Mouse (Mus musculus) frontal cortex, adult 2 months (tissue): ENCODE results near the gene Zfp385c. TPM values are rescaled to one million over a fixed set of nuclear protein-coding genes. Genes with fewer than 3 reads are reported as not detected.

ENCODE experiments used
- DNase-seq, 2 experiments: peaks; one replicate each; pipeline ENCODE4 v3.0.0; 2022; ENCODE audit warnings: low spot score in 1 of 2; ENCODE audit errors: extremely low spot score in 1 of 2
- polyA plus RNA-seq: library from polyadenylated mRNA; depleted of rRNA; stranded (reverse); fragments of >200 nt; gene quantifications from 2 replicates; pipeline ENCODE4 v1.2.3, GENCODE M21; 2012; rRNA removed

Gene Zfp385c
- 2.5 TPM in 2 replicates for polyA plus RNA-seq

DNA sequence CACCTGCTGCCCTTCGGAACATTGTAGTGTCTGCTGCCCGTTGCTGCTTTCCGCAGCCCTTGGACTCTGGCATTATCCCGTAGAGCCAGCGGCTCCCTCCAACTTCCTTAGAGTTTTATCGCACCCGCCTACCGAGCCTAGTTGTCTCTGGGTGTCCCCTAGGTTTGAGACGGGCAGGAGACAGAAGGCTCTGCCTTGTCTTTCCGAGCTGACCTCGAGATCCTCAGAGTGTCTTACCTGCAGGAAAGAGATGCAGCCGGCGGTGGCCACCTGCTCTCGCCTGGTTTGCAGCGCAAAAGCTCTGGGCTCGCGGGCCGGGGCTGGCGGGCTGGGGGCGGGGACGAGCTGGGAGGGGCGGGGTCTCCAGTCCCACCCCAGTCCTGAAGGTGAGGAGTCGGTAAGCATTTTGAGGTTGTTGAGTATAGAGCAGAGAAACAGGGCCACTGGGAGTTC, at the start of gene Zfp385c:
TSS of gene Zfp385c (minus strand) at position 292 of the 453 bp plus-strand sequence.
- no peak for DNase-seq

DNA sequence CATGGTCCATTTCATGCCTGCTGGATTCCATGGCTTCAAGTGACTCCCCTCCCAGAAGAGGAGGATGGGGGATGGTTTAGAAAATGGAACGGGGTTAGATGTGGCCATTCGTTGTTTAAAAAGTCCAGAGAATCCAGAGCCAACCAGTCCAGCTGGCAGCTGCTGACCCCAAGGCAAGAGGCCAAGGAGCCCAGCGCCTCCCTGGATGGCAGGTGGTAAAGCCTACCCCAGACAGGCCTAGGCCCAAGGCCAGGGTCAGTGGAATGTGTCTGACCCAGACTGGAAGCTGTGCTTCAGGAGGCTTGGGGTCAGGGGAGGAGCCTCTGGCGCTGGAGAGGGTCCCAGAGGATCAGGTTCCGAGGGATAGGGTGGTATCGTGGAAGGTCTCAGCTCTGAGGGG, 49.1 kb upstream of the Zfp385c start:
- DNase-seq, result no peak

DNA sequence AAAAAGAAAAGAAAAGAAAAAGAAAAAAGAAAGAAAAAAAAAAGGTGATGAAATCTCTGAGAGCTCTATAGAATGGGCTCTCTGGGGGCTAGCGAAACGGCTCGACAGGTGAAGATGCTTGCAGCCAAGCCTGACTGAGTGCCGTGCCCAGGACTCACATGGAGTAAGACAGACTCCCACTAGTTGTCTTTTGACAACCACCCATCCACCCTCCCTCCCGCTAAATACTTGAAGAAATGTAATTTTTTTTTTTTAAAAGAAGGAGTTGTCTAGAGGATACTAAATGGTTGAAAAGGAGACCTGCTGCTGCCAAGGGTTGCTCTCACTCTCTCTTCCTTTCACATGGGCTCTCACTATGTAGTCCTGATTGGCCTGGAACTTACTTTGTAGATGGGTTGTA, 46.5 kb upstream of the Zfp385c start:
- DNase-seq, result no peak

DNA sequence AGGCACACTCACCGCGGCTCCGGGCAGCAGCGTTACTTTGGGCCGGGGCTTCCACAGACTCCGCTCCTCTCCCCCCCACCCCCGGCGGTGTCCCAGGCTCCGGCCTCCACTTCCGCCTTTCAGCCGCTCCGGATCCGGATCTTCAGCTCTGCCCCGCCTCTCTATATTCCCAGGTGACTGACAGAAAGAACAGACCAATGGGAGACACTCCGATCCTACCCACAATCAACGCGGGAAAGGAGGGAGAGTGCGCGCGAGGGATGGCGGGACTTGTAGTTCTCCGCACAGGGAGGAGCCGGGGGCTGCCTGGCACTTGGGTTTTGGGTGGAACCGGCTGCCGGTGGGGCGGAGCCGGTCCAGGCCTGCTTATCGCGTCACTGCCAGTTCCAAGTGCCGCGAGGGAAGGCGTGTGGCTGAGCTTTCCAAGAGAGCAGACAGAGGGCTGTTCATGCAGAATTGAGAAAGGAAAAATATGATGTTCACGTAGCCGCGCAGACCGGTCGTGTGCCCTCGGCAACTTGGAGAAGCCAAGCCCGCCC, 45.9 kb upstream of the Zfp385c start, which contains the start of gene Rab5c:
TSS of gene Rab5c (minus strand) at position 150 of the 539 bp plus-strand sequence.
- peak; percentile 99 for DNase-seq

DNA sequence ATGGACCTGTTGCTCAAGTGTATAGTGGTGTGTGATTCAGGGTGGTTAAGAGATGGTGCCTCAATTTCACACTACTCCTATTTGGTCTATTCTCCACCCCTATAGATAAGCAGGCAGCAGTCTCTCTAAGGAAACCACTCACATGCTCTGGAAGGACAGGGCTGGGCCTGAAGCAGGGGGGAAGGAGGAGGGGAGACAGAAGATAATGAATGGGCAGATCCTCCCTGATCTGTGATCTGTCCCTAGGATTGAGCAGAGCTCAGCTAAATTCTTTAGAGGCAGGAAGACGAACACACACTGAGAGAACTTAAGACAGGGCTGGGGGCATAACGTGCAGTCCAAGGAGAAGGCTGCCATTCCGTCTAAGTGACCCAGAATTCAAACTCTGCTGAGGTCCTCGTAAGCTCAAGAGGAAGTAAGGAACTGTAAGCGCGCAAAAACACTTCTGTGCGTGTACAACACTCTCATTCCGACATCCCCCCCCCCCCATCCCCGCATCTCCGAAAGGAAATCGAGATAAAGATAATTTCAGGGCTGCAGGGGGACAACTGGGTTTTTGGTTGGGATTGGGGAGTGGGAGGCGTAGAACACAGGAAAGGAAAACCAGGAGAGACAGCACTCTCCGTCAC, 45.0 kb upstream of the Zfp385c start:
- no peak for DNase-seq

DNA sequence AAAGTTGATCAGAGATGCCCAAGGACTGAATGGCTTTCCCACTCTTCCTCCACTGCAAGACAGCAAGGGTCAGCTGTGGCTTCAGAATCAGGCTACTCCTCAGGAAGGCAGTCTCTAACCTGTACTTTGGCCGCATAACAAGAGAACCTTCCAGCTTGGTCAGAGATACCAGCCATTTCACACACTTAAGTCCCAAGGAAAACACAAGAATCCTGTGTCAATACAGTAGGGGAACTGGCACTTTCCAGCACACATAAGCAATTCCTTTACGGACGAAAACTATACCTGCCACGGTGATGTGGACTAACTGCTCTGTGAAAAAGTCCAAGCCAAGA, 44.5 kb upstream of the Zfp385c start:
- no peak for DNase-seq

DNA sequence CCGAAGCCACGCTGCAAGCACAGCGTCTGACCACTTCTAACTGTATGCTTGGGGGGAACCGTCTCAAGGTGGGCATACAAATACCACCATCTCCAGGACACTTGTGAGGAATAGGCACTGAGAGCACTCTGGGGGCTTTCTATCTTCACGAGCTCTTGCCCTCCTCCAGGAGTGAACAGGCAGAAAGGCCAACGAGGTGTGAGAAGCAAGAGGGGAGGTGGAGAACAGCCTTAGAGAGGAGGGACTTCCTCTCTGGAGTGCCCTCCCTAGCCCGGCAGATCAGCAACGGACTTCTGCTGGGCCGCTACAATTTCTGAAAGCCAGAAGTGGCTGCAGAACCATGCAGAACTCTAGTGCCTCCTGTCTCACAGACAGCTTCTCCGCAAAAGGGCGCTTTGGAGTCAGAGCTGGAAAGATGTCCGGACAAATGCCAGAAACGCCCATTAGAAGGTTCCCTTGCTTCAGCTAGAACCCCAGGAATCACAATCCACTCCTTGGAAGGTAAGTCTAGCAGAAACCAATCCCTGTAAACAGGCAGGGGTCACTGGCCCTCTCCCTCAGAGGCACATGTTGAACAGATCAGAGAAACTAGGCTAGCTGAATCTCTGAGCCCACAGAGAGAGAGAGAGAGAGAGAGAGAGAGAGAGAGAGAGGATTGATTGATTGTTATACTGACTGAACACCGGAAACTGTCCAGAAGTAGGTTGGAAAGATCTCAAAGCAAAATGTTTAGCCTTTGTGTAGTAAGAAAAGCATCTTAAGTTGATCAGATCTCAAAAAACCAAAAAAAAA, 43.9 kb upstream of the Zfp385c start:
- DNase-seq, result no peak

DNA sequence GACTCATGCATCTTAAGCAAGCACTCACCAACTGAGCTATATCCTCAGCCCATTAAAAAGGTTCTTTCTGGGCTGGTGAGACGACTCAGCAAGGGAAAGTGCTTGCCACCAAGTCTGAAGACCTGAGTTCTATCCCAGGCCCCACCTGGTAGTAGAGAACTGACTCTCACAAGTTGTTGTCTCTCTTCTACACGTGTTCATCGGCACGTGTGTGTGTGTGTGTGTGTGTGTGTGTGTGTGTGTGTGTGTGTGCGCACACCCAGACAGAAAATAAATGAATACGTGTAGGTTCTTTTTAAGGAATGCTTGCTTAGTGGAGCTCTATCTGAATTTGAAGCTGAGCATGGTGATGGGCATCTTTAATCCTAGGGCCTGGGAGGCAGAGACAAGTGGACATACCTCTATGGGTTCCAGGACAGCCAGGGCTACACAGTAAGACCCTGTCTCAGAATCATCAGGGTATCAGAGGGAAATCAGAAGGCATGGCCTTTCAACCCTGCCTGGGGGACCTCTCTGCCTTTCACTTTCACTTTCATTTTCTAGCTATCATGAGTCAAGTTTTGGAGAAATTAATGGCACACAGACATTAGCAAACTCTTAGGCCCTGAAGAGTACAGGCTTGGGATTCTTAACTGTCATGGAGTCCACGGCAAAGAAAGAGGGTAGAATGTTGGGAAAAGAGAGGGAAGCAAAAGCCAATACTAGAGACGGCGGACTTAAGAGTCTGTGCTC, 43.0 kb upstream of the Zfp385c start:
- no peak for DNase-seq

DNA sequence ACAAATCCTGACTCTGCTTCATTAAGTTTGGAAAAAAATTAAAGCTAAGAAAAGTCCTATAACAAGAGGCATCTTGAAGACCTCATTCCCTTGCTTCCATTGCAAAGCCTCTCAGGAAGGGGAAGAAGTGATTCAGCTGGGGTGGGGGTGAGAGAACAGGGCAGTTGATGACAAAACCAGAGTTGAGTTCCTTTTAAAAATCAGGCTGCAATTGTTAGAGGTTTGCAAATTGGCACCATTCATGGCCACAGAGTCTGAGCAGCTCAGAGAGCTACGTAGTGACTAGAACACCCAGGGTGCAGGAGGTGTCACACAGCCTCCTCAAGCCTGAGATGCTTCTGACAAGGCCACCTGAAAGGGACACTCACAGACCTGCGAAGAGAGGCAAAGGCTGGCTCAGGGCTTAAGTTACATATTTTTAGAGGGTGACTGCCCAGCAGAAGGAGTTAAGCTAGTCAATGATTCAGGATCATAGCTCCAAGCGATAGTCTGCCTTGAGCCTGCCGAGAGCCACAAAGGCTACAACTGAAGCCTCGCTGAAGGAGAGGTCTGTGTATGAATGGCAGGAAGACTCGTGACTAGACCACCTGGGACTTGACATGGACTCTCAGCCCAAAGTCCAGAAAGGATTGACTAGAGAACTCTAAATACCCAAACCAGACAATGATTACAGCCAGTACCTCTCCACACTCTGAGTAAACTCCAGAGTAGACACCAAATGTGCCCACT, 38.4 kb upstream of the Zfp385c start:
- no peak for DNase-seq

DNA sequence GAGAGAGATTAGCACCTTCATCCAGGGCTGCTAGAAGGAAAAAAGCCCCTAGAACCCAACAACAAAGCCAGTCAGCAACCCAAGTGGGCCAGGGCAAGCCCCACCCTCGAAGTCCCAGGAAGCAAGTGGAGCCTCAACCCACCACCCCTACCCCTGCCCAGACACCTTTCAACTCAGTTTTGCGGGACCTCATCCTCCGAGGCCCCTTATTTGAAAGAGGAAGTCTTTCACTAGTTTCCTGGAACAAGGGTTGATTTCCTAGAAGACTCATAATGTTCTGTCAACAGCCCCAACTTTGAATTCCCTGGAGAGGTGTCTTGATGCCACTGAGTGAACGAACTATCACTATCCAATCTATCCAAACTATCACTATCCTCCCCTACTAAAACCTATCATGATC, 37.7 kb upstream of the Zfp385c start:
- no peak for DNase-seq

DNA sequence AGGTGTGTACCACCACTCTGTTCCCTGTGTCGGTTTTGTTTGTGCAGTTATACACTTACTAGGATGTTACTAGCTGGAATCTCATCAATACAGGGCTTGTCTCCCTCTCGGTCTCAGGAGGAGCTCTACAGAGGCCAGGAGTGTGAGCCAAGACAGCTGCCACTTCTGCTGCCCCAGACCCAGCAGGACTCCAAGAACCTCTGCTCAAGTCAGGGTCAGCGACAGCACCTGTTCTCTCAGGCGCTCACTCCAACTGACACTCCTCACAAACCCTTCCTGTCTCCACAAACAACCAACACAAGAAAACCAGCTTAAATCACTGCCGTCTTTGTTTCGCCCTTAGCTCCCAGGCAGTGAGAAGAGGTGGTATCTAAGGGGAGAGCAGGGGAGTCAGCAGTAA, 36.3 kb upstream of the Zfp385c start:
- no peak for DNase-seq

DNA sequence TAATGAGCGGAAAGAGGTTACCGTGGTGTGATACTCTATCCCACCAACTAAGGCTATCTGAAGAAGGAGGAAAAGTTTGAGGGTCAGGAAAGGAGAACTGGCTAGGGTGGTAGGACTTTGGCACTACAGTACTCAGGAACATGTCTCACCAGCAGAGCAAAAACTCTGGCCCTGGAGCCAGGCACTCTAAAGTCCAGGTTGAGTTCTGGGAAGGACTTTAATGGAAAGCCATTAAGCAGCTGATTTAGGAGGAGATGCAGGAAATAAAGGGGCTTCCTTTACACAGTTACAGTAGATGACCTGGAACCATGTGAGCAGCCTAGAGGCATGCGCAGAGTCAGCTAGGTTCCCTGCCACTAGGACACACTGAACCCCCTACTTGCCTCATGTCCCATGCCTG, 34.9 kb upstream of the Zfp385c start:
- DNase-seq, result no peak

DNA sequence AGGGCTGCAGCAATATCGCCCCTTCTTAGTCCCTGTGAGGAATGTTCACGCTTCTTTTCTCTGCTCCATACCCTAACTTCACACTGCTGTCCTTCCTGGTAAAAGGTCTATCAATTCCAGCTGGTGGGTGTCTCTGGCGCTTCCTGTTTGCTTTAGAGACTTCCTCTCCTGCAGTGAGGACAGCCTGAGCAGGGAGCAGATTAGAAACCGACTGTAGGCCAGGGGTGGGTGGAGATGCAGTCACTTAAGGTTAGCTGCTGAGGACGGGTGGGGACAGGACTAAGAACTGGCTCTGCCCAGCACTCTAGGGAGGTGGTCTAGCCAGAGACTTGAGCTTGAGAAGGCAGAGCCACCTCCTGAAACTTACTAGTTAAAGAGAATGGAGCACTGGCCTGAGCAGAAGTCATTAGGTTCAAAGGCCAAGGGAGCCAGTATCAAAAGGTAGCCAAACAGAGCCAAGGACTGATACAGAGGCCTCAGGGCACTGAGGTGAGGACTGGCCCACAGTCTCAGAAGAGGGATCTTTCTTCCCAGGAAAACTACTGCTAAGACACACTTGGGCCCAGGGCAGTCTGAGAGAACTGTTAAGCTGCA, 32.8 kb upstream of the Zfp385c start:
- DNase-seq, result no peak

DNA sequence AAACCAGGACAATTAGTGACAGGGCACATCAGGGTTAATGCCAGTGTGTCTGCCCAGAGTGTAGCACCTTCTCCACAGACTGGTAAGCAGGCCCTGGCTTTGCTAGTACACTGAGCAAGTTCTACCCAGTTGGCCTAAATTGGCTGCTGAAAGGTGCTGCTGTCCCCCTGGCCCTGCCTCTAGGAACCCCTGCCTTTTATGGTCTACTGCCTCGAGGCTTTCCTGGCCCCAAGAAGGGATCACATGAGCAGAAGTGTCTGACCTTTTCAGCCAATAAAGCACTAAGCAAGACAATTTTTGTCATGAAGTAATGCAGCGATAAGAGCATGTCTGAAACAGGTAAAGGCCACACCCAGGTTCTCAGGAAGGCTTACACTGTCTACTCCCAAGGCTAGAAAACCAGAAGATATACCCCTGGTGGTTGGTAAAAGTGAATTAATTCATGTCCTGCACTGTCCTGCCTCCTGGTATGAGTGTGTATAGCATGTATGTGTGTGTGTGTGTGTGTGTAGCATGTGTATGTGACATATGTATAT, 30.3 kb upstream of the Zfp385c start:
- no peak for DNase-seq

DNA sequence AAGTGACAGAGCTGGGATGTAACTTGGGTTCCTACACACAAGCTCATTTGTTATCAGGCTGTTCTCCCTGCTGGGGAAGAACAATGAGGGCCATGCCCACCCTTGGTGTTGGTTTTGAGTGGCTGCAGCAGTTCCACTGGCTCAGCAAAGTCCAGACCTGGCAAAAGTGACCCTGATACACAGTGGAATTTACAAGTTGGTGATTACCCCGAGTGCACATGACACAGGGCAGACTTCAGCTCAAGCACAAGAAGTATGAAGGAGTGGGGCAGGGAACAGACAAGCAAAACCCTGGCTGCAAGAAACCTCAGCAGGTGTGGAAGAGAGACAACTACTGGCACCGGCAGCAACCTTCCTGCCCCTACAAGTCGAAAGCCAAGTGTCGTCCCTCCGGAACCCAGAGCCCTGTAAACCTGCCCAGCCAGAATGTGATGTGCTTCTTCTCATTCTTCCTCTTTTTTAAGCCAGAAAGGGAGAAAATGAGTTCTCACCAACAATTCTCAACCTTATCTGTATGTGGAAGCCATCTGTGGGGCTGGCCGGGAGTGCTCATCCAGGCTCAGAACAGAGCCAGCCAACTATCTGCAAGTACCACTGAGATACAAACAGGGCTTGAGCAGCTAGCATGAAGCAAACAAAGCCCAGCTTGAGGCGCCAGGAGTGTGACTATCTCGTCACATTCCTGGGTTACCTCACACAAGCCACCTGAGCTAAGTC, 29.7 kb upstream of the Zfp385c start:
- DNase-seq, result no peak

DNA sequence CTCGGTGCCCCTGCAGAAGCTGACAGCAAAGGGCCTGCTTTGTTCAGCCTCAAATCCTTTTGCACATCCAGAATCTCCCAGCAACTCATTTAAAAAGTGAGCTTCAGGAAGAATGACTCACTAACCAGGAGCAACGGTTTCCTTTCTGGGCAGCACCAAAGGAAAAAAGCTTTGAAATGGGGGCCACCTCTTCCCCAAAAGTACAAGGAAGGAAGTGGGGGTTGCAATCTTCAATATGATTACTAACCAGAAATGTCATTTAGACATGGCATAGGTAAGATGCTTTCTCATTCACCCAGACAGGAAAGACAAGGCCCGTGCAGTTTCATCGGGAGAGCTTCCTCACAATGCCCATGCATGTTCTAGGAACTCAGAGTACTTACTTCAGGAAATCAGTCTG, 29.0 kb upstream of the Zfp385c start:
- DNase-seq, result peak in 1 of 2 experiments; percentile 53

DNA sequence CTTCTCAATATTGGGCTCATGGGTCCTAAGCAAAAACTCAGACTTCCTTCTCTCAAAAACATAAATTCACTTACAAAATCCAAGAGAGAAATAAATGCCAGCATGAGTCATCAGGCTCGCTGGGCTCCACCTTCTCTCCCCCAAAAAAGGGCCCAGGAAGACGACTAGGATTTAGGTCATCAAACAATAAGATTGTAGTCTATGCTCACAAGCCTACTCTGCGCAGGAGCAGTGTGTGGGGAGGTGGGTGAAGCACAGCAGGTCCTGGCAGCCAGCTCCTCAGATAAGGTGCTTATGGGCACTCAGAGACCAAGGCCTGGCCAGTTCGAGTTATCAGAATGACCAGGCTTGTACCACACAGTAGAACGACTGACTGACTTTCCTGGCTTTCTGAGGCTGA, 28.1 kb upstream of the Zfp385c start:
- DNase-seq, result peak in 1 of 2 experiments; percentile 58

DNA sequence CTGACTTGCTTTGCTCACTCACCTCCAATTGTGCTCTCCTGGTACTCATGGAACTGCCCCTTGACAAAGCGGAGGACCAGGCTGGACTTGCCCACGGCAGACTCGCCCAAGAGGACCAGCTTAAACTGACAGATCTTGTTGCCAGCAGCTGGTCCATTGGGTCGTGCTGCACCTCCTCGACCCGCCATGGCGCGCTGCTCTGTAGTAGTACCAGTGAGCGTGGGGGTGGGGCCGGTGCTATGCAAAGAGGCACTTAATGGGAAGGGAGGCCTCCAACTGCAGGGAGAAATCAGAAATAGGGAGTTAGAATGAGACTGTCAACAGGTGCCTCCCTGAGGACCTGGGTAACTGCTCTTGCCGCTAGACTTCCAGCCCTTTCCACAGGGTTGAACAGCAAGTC, 27.6 kb upstream of the Zfp385c start:
- no peak for DNase-seq

DNA sequence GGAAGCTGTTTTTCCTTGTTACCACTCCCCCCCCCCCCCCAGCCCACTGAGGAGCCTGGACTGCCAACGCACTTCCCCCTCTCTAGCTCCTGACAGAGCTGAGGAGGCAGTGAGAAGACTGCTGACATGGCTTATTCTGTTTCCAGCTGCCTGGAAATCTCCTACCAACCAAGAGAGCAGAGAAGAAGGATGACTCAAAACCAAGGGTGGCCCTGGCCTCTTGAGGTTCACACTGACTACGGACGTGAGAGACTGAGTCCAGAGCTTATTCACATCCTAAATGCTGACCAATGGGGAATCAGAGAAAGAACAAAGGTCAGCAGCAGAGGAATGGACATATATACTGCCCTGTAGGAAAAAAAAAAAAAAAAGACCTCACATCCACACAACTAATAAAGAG, 27.1 kb upstream of the Zfp385c start:
- peak in 1 of 2 experiments; percentile 73 for DNase-seq
